Mouse (Mus musculus) limb, embryonic 14.5 days (tissue): ENCODE results near the gene 1190002N15Rik. TPM values are rescaled to one million over a fixed set of nuclear protein-coding genes. Genes with fewer than 3 reads are reported as not detected.

Source experiments
- ATAC-seq: fragments of 200-750 bp; cut with Nextera tagmentation; 2 replicates; pipeline ENCODE4 v1.8.0; 2017; ENCODE audit warnings: low read depth, moderate number of reproducible peaks, moderate TSS enrichment; ENCODE audit not compliant: low FRiP score
- DNase-seq: peaks from one replicate; pipeline ENCODE4 v3.0.0-alpha.2; 2015; ENCODE audit warnings: low spot score
- H3K27ac ChIP-seq: fragments of 300-500 bp; sonication (generic); replicated peaks from 2 replicates; pipeline ENCODE4 v1.5.1; 2014; ENCODE audit warnings: low read depth, mild to moderate bottlenecking, low read length, moderate library complexity, mixed read lengths
- H3K27me3 ChIP-seq: fragments of 300-500 bp; sonication (generic); 2 replicates; pipeline ENCODE4 v1.6.1; 2014; ENCODE audit warnings: low read length, mixed read lengths; ENCODE audit not compliant: control insufficient read depth, insufficient read depth
- H3K36me3 ChIP-seq: fragments of 300-500 bp; sonication (generic); 2 replicates; pipeline ENCODE4 v1.6.1; 2014; ENCODE audit warnings: mild to moderate bottlenecking, low read length, moderate library complexity, mixed read lengths; ENCODE audit not compliant: control insufficient read depth, insufficient read depth
- H3K4me1 ChIP-seq: fragments of 300-500 bp; sonication (generic); 2 replicates; pipeline ENCODE4 v1.6.1; 2014; ENCODE audit warnings: antibody characterized with exemption, low read length, mixed read lengths; ENCODE audit not compliant: control insufficient read depth, insufficient read depth
- H3K4me2 ChIP-seq: fragments of 300-500 bp; sonication (generic); replicated peaks from 2 replicates; pipeline ENCODE4 v1.6.1; 2014; ENCODE audit warnings: low read depth, mild to moderate bottlenecking, low read length, moderate library complexity; ENCODE audit not compliant: severe bottlenecking
- H3K4me3 ChIP-seq: fragments of 300-500 bp; sonication (generic); replicated peaks from 2 replicates; pipeline ENCODE4 v1.5.1; 2014; ENCODE audit warnings: low read length
- H3K9ac ChIP-seq: fragments of 300-500 bp; sonication (generic); 2 replicates; pipeline ENCODE4 v1.6.1; 2014; ENCODE audit warnings: mild to moderate bottlenecking, low read depth, low read length, moderate library complexity; ENCODE audit not compliant: severe bottlenecking
- H3K9me3 ChIP-seq: fragments of 300-500 bp; sonication (generic); 2 replicates; pipeline ENCODE4 v1.6.1; 2016; ENCODE audit warnings: low read length; ENCODE audit not compliant: control insufficient read depth
- POLR2A ChIP-seq: fragments of 200-500 bp; IDR thresholded peaks from 2 replicates; pipeline ENCODE4 v1.8.0; 2012; ENCODE audit warnings: inconsistent platforms, mild to moderate bottlenecking, moderate library complexity, borderline replicate concordance; ENCODE audit not compliant: insufficient read depth, insufficient read length; ENCODE audit errors: extremely low read depth
- WGBS: fragments of 180-500 bp; shearing (Covaris S2); extraction: QIAGEN DNeasy Blood & Tissue Kit; methylation state at CpG from one replicate; pipeline ENCODE4 v1.1.7; 2014; 5-methylcytosine and 5-hydroxymethylcytosine counted together
- polyA plus RNA-seq, 2 experiments: library from polyadenylated mRNA; depleted of rRNA in 1 of 2; stranded (reverse) in 1 of 2; unstranded in 1 of 2; fragments of >200 nt; fragmentation: Nextera tagmentation in 1 of 2; extraction: Ambion mirVana in 1 of 2; gene quantifications; 2 replicates each; pipeline versions ENCODE4 v1.2.1 to v1.2.3; 2012 to 2014

Gene 1190002N15Rik
- polyA plus RNA-seq, 2 experiments, result 47.7 to 53.2 TPM

GRCm38 (mm10) chr9:94475973-94476372 is 61.9 kb downstream of the 1190002N15Rik start:
- Histone ChIP-seq H3K4me3 (no peak overlapping the region), H3K27me3 (no peaks in the 10 kb centered on the region), H3K9me3 (no peaks in the 10 kb centered on the region), H3K9ac (no peak overlapping the region), H3K27ac (no peak overlapping the region), H3K4me2 (no peak overlapping the region), H3K4me1 (peaks cover 11% of the 10 kb centered on the region), H3K36me3 (no peaks in the 10 kb centered on the region)
- WGBS, result 96% methylated on average over 1 of the region's 1 CpGs
- ATAC-seq (no peak), DNase-seq (no peak)
- no peak for TF ChIP-seq POLR2A

GRCm38 (mm10) chr9:94473898-94474297 is 64.0 kb downstream of the 1190002N15Rik start:
- Histone ChIP-seq H3K27ac (no peak overlapping the region), H3K36me3 (no peaks in the 10 kb centered on the region), H3K9ac (no peak overlapping the region), H3K27me3 (no peaks in the 10 kb centered on the region), H3K4me1 (peaks cover 6% of the 10 kb centered on the region; the same call in 1 of the 2 replicates), H3K9me3 (no peaks in the 10 kb centered on the region), H3K4me2 (no peak overlapping the region), H3K4me3 (no peak overlapping the region)
- DNase-seq (no peak), ATAC-seq (no peak)
- 58% methylated on average over 7 of the region's 7 CpGs for WGBS
- no peak for TF ChIP-seq POLR2A

DNA sequence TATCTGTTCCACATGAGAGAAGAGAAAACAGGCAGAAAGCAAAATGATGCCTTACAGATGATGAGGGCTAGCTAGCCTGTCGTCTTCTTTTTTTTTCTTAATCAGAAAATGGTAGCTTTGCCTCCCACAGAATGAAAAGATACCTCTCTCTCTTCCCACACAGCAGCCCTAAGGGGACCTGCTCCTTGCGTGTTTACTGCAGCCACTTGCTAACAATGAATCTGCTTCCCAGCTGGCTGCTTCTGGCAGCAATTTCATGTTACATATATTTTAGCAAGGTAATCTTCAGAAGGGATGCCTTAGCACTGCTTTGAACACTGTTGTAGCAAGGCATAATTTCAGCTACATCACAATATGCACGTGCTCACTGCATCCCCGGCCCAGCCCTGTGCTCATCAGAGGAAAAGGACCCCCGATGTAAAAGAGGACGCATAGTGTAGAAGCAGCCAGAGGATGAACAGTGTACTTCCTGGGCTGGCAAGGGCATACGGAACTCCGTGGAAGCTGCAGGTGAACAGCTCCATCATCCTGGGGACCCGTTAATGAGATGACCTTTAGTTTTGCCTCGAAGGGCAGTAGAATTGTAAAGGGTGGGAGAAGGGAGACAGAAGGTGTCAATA is 64.8 kb downstream of the 1190002N15Rik start:
- no peak overlapping the region for H3K9ac ChIP-seq
- no peaks in the 10 kb centered on the region for H3K27me3 ChIP-seq
- H3K36me3 ChIP-seq, result no peaks in the 10 kb centered on the region
- DNase-seq, result no peak
- H3K9me3 ChIP-seq, result no peaks in the 10 kb centered on the region
- H3K4me2 ChIP-seq, result no peak overlapping the region
- TF ChIP-seq POLR2A, result no peak
- no peak for ATAC-seq
- H3K4me1 ChIP-seq, result peaks cover 6% of the 10 kb centered on the region; the same call in 1 of the 2 replicates
- H3K27ac ChIP-seq, result no peak overlapping the region
- WGBS, result 57% methylated on average over 10 of the region's 10 CpGs
- no peak overlapping the region for H3K4me3 ChIP-seq

- no peak overlapping the region for H3K9ac ChIP-seq
- peaks cover 6% of the 10 kb centered on the region; the same call in 1 of the 2 replicates for H3K4me1 ChIP-seq
- no peaks in the 10 kb centered on the region for H3K9me3 ChIP-seq
- no peaks in the 10 kb centered on the region for H3K36me3 ChIP-seq
- no peak overlapping the region for H3K4me3 ChIP-seq
- no peak overlapping the region for H3K4me2 ChIP-seq
- no peak for TF ChIP-seq POLR2A
- H3K27me3 ChIP-seq, result no peaks in the 10 kb centered on the region
- 59% methylated on average over 2 of the region's 2 CpGs for WGBS
- no peak for DNase-seq
- no peak overlapping the region for H3K27ac ChIP-seq
- ATAC-seq, result no peak
Measured at GRCm38 (mm10) chr9:94471485-94471884, 66.4 kb downstream of the 1190002N15Rik start.

Other genes with a start within 250 kb of the 1190002N15Rik start
- gene Slc9a9, start 131.8 kb upstream of the 1190002N15Rik start, polyA plus RNA-seq (2012; rRNA removed), result 3.4 and 3.7 TPM in 2 replicates
- 5.1 and 6.0 TPM in 2 replicates for gene Slc9a9, start 131.8 kb upstream of the 1190002N15Rik start, polyA plus RNA-seq (2014; fragmentation: Nextera tagmentation; extraction: Ambion mirVana)